8 mouse cellular contexts compared by ENCODE assay signal in the genomic region with DNA sequence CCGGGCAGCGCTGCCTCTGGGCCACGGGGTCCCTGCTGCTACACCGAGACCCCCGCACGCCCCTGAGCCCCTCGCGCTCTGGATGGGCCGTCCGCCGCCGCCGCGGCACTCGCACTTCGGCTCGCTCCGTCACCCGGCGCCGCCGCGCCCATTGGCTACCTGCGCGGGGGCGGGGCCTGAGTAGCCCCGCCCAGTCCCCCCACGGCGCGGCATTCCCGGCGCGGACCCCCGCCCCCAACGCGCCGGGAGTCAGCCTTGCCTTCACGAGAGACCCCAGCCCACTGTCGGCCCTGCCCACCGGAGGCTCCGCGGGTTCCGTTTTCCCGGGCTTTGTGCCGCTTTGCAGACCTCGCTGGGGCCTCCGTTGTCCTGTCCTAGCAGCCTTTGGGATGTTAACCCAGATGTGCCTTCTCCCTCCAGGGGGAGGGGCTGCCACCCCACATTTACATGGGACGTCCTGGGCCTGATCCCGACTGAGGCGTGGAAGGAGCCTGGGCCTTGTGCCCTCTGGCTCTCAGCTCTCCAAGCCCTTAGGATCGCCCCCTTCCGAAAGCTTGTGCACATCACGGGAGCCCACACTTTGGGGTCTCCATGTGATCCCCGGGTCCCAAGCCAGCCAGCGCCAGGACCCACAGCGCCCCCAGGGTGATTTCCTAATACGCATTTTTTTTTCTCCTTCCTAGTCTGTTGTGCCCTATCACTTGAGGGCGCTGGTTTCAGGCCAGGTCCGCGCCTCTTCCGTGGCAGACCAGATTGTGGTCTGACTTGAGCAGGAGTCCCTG. TPM values are rescaled to one million over a fixed set of nuclear protein-coding genes. Genes with fewer than 3 reads are reported as not detected.
DNase-seq lines count a peak whose midpoint lies in the region; ATAC-seq and TF ChIP-seq lines count a peak whose summit lies in the region.

A gene (minus strand): TSS at position 126 of the 782 bp plus-strand sequence.

- H3K27ac ChIP-seq in brown adipose tissue, adult 24 weeks (replicated peaks; ENCODE audit: low read depth, low read length), result 0 out of 2 replicates have a peak within 1 kb of the TSS, but pooled peaks have one; percentile 28
- peak within 1 kb of the TSS; percentile 41 for H3K27ac ChIP-seq in forebrain, embryonic 14.5 days (ENCODE audit: low read depth, low read length)
- peak within 1 kb of the TSS; percentile 72 for H3K27ac ChIP-seq in heart, postnatal 0 days (ENCODE audit: low read depth)
- H3K27ac ChIP-seq in liver, embryonic 14.5 days, result no peak within 1 kb of the TSS
- peak within 1 kb of the TSS; percentile 66 for H3K27ac ChIP-seq in neural tube, embryonic 11.5 days (ENCODE audit: low read depth, low read length)

- H3K4me2 ChIP-seq in forebrain, embryonic 14.5 days (ENCODE audit: low read length), result peak within 1 kb of the TSS; percentile 96
- H3K4me2 ChIP-seq in heart, postnatal 0 days (ENCODE audit: low read depth, low read length), result peak within 1 kb of the TSS; percentile 99
- H3K4me2 ChIP-seq in liver, embryonic 14.5 days (ENCODE audit: low read depth), result peak within 1 kb of the TSS; percentile 94
- peak within 1 kb of the TSS; percentile 89 for H3K4me2 ChIP-seq in neural tube, embryonic 11.5 days (ENCODE audit: low read depth)

- H3K4me3 ChIP-seq in E14TG2a.4 (replicated peaks; ENCODE audit: low read length), result peak within 1 kb of the TSS; percentile 88
- H3K4me3 ChIP-seq in brown adipose tissue, adult 24 weeks (ENCODE audit: insufficient read depth, low read depth, low read length), result peak within 1 kb of the TSS; percentile 97
- peak within 1 kb of the TSS; percentile 72 for H3K4me3 ChIP-seq in forebrain, embryonic 14.5 days (ENCODE audit: low read depth, low read length)
- peak within 1 kb of the TSS; percentile 61 for H3K4me3 ChIP-seq in heart, postnatal 0 days (ENCODE audit: low read depth, low read length)
- H3K4me3 ChIP-seq in liver, embryonic 14.5 days (ENCODE audit: insufficient read depth in 1 of 2, low read depth in 2 of 2, low read length in 2 of 2), result peak within 1 kb of the TSS; percentile 65 to 72
- H3K4me3 ChIP-seq in neural tube, embryonic 11.5 days (ENCODE audit: low read depth, low read length), result peak within 1 kb of the TSS; percentile 64

- no peaks in the 10 kb centered on the region for H3K27me3 ChIP-seq in E14TG2a.4 (ENCODE audit: insufficient read depth, low read length)
- no peaks in the 10 kb centered on the region for H3K27me3 ChIP-seq in forebrain, embryonic 14.5 days (replicated peaks; ENCODE audit: control insufficient read depth, insufficient read depth, low read length)
- no peaks in the 10 kb centered on the region for H3K27me3 ChIP-seq in heart, postnatal 0 days (ENCODE audit: control insufficient read depth, insufficient read depth, low read length)
- peaks cover 23% of the 10 kb centered on the region for H3K27me3 ChIP-seq in liver, embryonic 14.5 days (ENCODE audit: control insufficient read depth, insufficient read depth, low read length)
- H3K27me3 ChIP-seq in neural tube, embryonic 11.5 days (ENCODE audit: control insufficient read depth, insufficient read depth, low read length), result no peaks in the 10 kb centered on the region

- ATAC-seq in forebrain, embryonic 14.5 days, result peak; percentile 94
- ATAC-seq in heart, postnatal 0 days (ENCODE audit: insufficient read depth, low read depth), result peak; percentile 82
- peak; percentile 71 for ATAC-seq in liver, embryonic 14.5 days (ENCODE audit: insufficient read depth)
- ATAC-seq in neural tube, embryonic 11.5 days (ENCODE audit: insufficient read depth, low FRiP score, low TSS enrichment), result peak; percentile 93

- peak; percentile 88 for DNase-seq in forebrain, embryonic 14.5 days (ENCODE audit: low spot score)
- DNase-seq in heart, postnatal 0 days (ENCODE audit: low spot score), result peak; percentile 46
- peak; percentile 72 to 89 for DNase-seq in kidney, postnatal 25 days
- DNase-seq in liver, embryonic 14.5 days (ENCODE audit: low read depth in 3 of 3, low spot score in 3 of 3), result no peak
- DNase-seq in neural tube, embryonic 11.5 days (ENCODE audit: low spot score), result peak; percentile 91
- DNase-seq in testis, postnatal 14 days (ENCODE audit: low spot score), result peak; percentile 75

- no peak for TF ChIP-seq EP300 in heart, postnatal 0 days (IDR thresholded peaks at IDR 0.05; ENCODE audit: low read depth)
- TF ChIP-seq EP300 in liver, embryonic 14.5 days (IDR thresholded peaks at IDR 0.05; ENCODE audit: low read depth), result no peak

- TF ChIP-seq CTCF in E14TG2a.4 (conservative IDR thresholded peaks at IDR 0.05; ENCODE audit: low read length), result peak; percentile 23; the same call in 1 of the 2 replicates
- peak; percentile 34 for TF ChIP-seq CTCF in heart, postnatal 0 days (IDR thresholded peaks at IDR 0.05; ENCODE audit: low read depth)
- peak; percentile 57 for TF ChIP-seq CTCF in liver, embryonic 14.5 days (IDR thresholded peaks at IDR 0.05; ENCODE audit: low read depth)

- WGBS in forebrain, embryonic 14.5 days, result under 1% methylated on average over 47 of the region's 61 CpGs
- WGBS in heart, postnatal 0 days, result 0% methylated on average over 50 of the region's 61 CpGs
- WGBS in liver, embryonic 14.5 days (ENCODE audit: insufficient replicate concordance), result under 1% methylated on average over 59 of the region's 61 CpGs
- WGBS in neural tube, embryonic 11.5 days, result 2% methylated on average over 35 of the region's 61 CpGs

- H3K9me3 ChIP-seq in E14TG2a.4 (ENCODE audit: low read length), result no peaks in the 10 kb centered on the region
- H3K9me3 ChIP-seq in forebrain, embryonic 14.5 days (replicated peaks; ENCODE audit: control insufficient read depth, low read length), result no peaks in the 10 kb centered on the region
- H3K9me3 ChIP-seq in heart, postnatal 0 days (replicated peaks; ENCODE audit: control insufficient read depth, low read length), result no peaks in the 10 kb centered on the region
- H3K9me3 ChIP-seq in liver, embryonic 14.5 days (ENCODE audit: control insufficient read depth, low read length), result no peaks in the 10 kb centered on the region
- H3K9me3 ChIP-seq in neural tube, embryonic 11.5 days (ENCODE audit: control insufficient read depth, low read length), result no peaks in the 10 kb centered on the region

- H3K9ac ChIP-seq in forebrain, embryonic 14.5 days (ENCODE audit: low read length), result peak within 1 kb of the TSS; percentile 79
- H3K9ac ChIP-seq in heart, postnatal 0 days (replicated peaks; ENCODE audit: low read depth, low read length), result peak within 1 kb of the TSS; percentile 73
- peak within 1 kb of the TSS; percentile 57 for H3K9ac ChIP-seq in liver, embryonic 14.5 days (replicated peaks)
- H3K9ac ChIP-seq in neural tube, embryonic 11.5 days (ENCODE audit: low read length), result peak within 1 kb of the TSS; percentile 71

- H3K36me3 ChIP-seq in E14TG2a.4 (ENCODE audit: insufficient read depth, low read length), result peaks cover 27% of the 10 kb centered on the region
- no peaks in the 10 kb centered on the region for H3K36me3 ChIP-seq in forebrain, embryonic 14.5 days (ENCODE audit: control insufficient read depth, insufficient read depth, low read length)
- H3K36me3 ChIP-seq in heart, postnatal 0 days (replicated peaks; ENCODE audit: control insufficient read depth, insufficient read depth, low read length), result no peaks in the 10 kb centered on the region
- no peaks in the 10 kb centered on the region for H3K36me3 ChIP-seq in liver, embryonic 14.5 days (replicated peaks; ENCODE audit: control insufficient read depth, insufficient read depth, low read depth)
- H3K36me3 ChIP-seq in neural tube, embryonic 11.5 days (ENCODE audit: control insufficient read depth, insufficient read depth, low read length), result no peaks in the 10 kb centered on the region

- H3K4me1 ChIP-seq in E14TG2a.4 (replicated peaks; ENCODE audit: low read depth, low read length), result peaks cover 55% of the 10 kb centered on the region
- H3K4me1 ChIP-seq in brown adipose tissue, adult 24 weeks (ENCODE audit: control insufficient read depth, insufficient read depth, insufficient read length, low read length), result peaks cover 7% of the 10 kb centered on the region
- H3K4me1 ChIP-seq in forebrain, embryonic 14.5 days (ENCODE audit: control insufficient read depth, insufficient read depth, low read length), result no peaks in the 10 kb centered on the region
- H3K4me1 ChIP-seq in heart, postnatal 0 days (ENCODE audit: control insufficient read depth, insufficient read depth), result 0 out of 2 replicates have a peak, but pooled peaks cover 4% of the 10 kb centered on the region
- peaks cover 0 to 8% of the 10 kb centered on the region in 2 experiments; a peak in 2 of 4 replicates for H3K4me1 ChIP-seq in liver, embryonic 14.5 days (replicated peaks; ENCODE audit: control insufficient read depth in 2 of 2, insufficient read depth in 2 of 2, low read length in 1 of 2)
- 0 out of 2 replicates have a peak, but pooled peaks cover 2% of the 10 kb centered on the region for H3K4me1 ChIP-seq in neural tube, embryonic 11.5 days (ENCODE audit: control insufficient read depth, insufficient read depth, low read length)

RNA-seq across cellular contexts. Expression of the gene that starts here (rescaled TPM):
- polyA plus RNA-seq in brown adipose tissue, adult 24 weeks (2012; ENCODE audit: insufficient read depth, insufficient read length, missing spikeins), result 3.3 and 4.2 TPM in 2 replicates
- polyA plus RNA-seq in forebrain, embryonic 14.5 days (2014; fragmentation: Nextera tagmentation; extraction: Ambion mirVana), result 13.5 and 16.2 TPM in 2 replicates
- 8.0 and 16.9 TPM in 2 replicates for total RNA-seq in heart, postnatal 0 days (2014; rRNA removed; ENCODE audit: low replicate concordance)
- polyA plus RNA-seq in heart, postnatal 0 days (2015; fragmentation: Nextera tagmentation; extraction: Ambion mirVana), result 5.9 and 6.8 TPM in 2 replicates
- 27.9 and 28.4 TPM in 2 replicates for polyA plus RNA-seq in liver, embryonic 14.5 days (2012; rRNA removed)
- 48.4 and 53.0 TPM in 2 replicates for polyA plus RNA-seq in liver, embryonic 14.5 days (2014; fragmentation: Nextera tagmentation; extraction: Ambion mirVana)
- 30.0 and 33.5 TPM in 2 replicates for polyA plus RNA-seq in neural tube, embryonic 11.5 days (2014; fragmentation: Nextera tagmentation; extraction: Ambion mirVana)

Comparison
In these comparisons a context has a peak if more than half of its experiments do, and no peak if none do; other contexts are left out.
1. DNase-seq: peak in forebrain, embryonic 14.5 days (single experiment), heart, postnatal 0 days (single experiment), kidney, postnatal 25 days (2 of 2), neural tube, embryonic 11.5 days (single experiment) and testis, postnatal 14 days (single experiment); none in liver, embryonic 14.5 days (0 of 3).
2. Peak in every context shown above with its lines, with median percentiles within 50 percentile points of each other: H3K4me3 ChIP-seq, CTCF ChIP-seq, ATAC-seq, H3K4me2 ChIP-seq and H3K9ac ChIP-seq.